Mouse (Mus musculus) bone marrow, adult 2 months (tissue): ENCODE measurements at regions not wholly inside any gene's neighbourhood (a gene's known extent, or its start where the extent isn't known, plus 50 kb on each side); places are given as distances from the start of the nearest gene placed in this dataset.
A peak's percentile ranks its signal among the peaks of the same experiment; 100 is the strongest.

Source experiments
- H3K27ac ChIP-seq: fragments of 200-500 bp; 2 replicates; pipeline ENCODE4 v1.5.1; 2012; ENCODE audit warnings: low read depth, mild to moderate bottlenecking, control low read depth, inconsistent platforms, low read length; ENCODE audit not compliant: control insufficient read depth, poor library complexity, insufficient read depth
- H3K4me1 ChIP-seq: fragments of 200-500 bp; 2 replicates; pipeline ENCODE4 v1.6.1; 2011; ENCODE audit warnings: low read length; ENCODE audit not compliant: control insufficient read depth, insufficient read depth
- H3K4me3 ChIP-seq: fragments of 200-500 bp; replicated peaks from 2 replicates; pipeline ENCODE3; 2011; ENCODE audit warnings: mild to moderate bottlenecking, low read depth, low read length, control low read depth; ENCODE audit not compliant: control insufficient read depth
- CTCF ChIP-seq: fragments of 200-500 bp; IDR thresholded peaks from 2 replicates; pipeline ENCODE4 v1.5.1; 2011; ENCODE audit warnings: low read length, control low read depth; ENCODE audit not compliant: control insufficient read depth, insufficient read depth
- POLR2A ChIP-seq: fragments of 200-500 bp; IDR thresholded peaks from 2 replicates; pipeline ENCODE4 v1.6.1; 2011; ENCODE audit warnings: low read depth, mild to moderate bottlenecking, control low read depth, low read length, borderline replicate concordance; ENCODE audit not compliant: control insufficient read depth
- WGBS: fragments of 180-500 bp; shearing (Covaris S2); methylation state at CpG from one replicate; pipeline ENCODE4 v1.1.7; 2018; 5-methylcytosine and 5-hydroxymethylcytosine counted together

DNA sequence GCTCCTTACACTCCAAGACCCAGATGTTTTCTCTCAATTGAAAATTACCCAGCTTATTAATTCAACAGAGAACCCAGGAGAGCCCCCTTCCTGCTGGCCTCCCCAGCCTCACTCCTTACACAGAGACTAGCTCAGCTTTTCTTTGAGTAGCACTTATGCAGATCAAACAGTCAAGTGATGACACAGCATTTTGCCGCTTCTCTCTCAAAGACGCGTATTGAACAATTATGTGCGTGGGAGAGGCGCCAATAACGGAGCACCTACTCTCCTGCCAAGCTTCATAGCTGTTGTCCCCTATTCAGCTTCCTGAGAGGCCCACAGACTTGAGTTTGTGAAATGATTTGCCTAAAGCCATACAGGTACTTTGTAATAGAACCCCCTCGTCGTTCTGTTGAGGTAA, 428.5 kb downstream of the Fut8 start:
- 15% methylated on average over 8 of the region's 8 CpGs for WGBS
- H3K4me3 ChIP-seq: no peak overlapping the region
- no peak for TF ChIP-seq POLR2A
- no peak for TF ChIP-seq CTCF
- no peaks in the 10 kb centered on the region for H3K4me1 ChIP-seq
- H3K27ac ChIP-seq: no peak overlapping the region

DNA sequence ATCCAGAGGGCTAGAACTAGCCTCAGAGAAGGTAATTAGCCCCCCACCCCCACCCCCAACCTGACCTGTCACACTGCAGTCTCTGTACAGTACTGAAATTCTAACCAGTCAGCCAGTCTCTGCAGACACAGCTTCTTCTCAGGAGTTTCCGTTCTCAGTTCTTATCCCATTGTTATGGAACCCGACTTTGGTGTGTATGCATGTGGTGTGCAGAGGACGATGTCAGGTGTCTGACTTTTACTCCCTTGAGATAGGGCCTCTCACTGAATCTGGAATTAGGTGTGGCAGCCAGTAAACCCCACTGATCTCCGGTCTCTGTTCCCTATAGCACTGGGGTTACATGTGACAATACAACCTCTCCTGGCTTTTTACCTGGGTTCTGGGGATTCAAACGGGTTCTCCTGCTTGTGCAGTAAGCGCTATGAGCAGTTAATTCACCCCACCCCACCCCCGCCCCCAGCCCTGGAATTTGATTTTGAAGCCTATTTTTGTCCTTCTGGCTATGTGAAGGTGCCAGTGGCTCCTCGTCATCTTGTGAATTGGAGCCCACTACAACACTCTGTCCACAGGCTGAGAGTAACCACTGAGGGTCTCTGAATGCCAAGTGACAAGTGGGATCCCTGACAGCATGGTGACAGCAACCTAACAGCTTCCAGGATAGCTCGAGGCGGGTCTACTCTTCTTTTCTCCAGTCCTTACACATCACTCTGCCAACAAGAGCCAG, 429.4 kb downstream of the Fut8 start:
- no peak overlapping the region for H3K27ac ChIP-seq
- no peak overlapping the region for H3K4me3 ChIP-seq
- no peaks in the 10 kb centered on the region for H3K4me1 ChIP-seq
- no peak for TF ChIP-seq POLR2A
- TF ChIP-seq CTCF: no peak
- 66% methylated on average over 10 of the region's 10 CpGs for WGBS

DNA sequence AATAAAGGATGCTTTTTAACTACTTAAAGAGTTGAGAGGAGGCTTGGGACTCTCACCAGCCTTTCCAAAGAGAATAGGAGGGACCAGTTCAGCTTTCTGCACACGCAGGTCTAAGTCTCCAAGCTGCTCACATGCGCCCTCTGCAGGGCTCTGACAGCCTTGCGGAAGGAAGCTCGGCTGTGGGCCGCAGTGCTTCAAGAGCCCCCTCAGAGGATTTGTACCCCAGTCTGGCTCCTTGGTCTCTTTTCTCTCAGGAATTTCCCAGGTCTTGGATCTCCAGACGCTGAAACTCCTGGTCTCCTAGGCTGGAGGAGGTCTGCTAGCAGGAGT, 429.9 kb downstream of the Fut8 start:
- Histone ChIP-seq H3K4me1 (no peaks in the 10 kb centered on the region), H3K27ac (no peak overlapping the region), H3K4me3 (no peak overlapping the region)
- WGBS: 3% methylated on average over 6 of the region's 6 CpGs
- peak; percentile 80 for TF ChIP-seq CTCF
- no peak for TF ChIP-seq POLR2A

DNA sequence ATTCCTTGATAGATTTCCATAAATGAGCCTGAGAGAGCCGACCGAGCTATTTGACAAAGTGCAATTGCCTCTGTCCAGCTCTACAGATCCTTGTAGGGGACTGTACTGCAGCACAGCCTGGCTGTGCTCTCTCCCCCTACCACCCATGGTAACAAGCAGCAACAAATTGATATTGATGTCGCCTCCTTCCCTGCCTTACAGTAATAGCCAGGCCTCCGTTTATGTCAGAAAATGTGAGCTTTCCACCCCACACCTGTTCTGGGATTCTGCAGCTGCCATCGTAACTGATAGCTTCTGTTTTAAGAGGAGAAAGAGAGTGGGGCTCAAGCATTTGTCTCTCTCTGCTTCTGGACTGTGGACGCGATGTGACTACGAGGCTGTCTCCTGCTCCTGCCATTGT, 432.6 kb downstream of the Fut8 start:
- Histone ChIP-seq H3K4me3 (no peak overlapping the region), H3K4me1 (no peaks in the 10 kb centered on the region), H3K27ac (no peak overlapping the region)
- WGBS: 86% methylated on average over 8 of the region's 8 CpGs
- no peak for TF ChIP-seq POLR2A
- no peak for TF ChIP-seq CTCF

DNA sequence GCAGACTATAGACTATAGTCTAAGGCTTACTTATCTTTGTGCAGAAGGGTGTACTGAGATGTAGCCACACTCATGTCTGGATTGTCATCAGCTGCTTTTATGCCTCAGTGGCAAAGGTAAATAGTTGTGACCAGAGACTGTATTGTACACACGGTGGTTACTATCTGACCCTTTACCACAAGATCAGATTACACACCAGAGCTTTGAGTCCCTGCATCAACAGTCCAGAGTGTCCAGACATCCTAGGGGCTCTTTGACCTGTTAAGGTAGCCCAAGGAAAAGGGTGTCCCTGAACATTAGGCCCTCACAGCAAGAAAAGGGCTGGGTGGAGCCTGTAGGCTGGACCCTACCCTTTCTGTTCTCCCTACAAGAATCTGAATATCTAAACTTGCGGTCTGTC, 436.4 kb downstream of the Fut8 start:
- TF ChIP-seq POLR2A: no peak
- no peak for TF ChIP-seq CTCF
- Histone ChIP-seq H3K4me3 (no peak overlapping the region), H3K4me1 (no peaks in the 10 kb centered on the region), H3K27ac (no peak overlapping the region)
- 68% methylated on average over 2 of the region's 2 CpGs for WGBS

DNA sequence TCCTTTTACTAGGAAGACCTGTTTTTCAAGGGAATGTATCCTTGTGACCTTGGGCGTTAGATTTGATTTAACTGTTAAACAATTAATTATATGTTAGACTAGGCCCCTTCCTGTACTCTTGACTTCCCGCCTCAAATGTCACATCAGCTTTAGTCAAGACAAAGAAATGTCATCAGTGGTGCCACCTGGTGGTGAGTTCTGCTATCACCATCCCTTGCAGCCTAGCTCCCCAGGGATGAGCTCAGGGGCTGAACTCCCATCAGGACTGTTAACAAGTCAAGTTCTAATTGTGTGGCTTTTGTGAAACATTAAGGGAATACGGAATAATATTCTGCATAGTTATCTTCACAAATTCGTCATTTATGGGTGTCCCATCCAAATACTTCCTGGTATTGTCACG, 436.8 kb downstream of the Fut8 start:
- no peak overlapping the region for H3K4me3 ChIP-seq
- WGBS: 57% methylated on average over 5 of the region's 5 CpGs
- H3K27ac ChIP-seq: no peak overlapping the region
- no peaks in the 10 kb centered on the region for H3K4me1 ChIP-seq
- TF ChIP-seq CTCF (peak; percentile 73), POLR2A (no peak)

DNA sequence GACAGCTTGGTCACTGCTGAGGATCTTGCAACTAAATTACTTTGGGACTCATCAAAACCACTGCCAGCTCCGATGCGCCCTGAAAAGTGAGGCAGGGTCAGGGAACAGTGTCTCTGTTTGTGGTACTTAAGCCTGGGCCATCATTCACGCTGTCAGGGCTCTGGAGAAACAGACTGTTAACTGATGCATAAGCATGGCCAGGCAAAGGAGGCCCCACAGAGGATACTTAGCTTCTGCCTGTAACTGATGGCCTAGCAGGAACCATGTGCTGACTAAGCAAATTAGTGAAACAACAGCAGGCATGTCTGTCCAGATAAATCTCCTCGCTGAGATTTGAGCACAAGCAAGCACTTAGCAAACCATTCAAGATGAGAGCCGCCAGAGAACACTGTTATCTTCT, 440.1 kb downstream of the Fut8 start:
- no peak overlapping the region for H3K27ac ChIP-seq
- H3K4me3 ChIP-seq: no peak overlapping the region
- 82% methylated on average over 5 of the region's 5 CpGs for WGBS
- TF ChIP-seq POLR2A: no peak
- no peak for TF ChIP-seq CTCF
- no peaks in the 10 kb centered on the region for H3K4me1 ChIP-seq

DNA sequence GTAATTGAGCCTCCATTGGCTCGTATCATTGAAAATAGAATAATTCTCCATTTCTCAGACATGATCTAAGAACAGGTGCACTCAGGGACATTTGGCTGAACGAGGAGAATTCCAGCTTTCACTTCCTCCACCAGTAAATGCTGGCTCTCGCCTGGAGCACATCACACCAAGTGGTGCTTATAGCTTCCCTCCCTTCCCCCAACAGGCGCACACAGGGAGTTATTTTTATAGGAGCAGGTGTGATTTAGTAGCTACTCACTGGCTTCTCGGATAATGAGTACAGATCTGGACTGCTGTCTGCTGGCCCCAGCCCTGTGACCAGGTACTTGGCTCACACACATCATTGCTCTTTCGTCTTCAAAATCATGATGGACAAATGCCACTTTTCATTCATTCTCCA, 456.2 kb downstream of the Fut8 start:
- Histone ChIP-seq H3K4me3 (no peak overlapping the region), H3K4me1 (no peaks in the 10 kb centered on the region; the same call in 1 of the 2 replicates), H3K27ac (no peak overlapping the region)
- TF ChIP-seq POLR2A (no peak), CTCF (no peak)
- WGBS: 66% methylated on average over 6 of the region's 6 CpGs

DNA sequence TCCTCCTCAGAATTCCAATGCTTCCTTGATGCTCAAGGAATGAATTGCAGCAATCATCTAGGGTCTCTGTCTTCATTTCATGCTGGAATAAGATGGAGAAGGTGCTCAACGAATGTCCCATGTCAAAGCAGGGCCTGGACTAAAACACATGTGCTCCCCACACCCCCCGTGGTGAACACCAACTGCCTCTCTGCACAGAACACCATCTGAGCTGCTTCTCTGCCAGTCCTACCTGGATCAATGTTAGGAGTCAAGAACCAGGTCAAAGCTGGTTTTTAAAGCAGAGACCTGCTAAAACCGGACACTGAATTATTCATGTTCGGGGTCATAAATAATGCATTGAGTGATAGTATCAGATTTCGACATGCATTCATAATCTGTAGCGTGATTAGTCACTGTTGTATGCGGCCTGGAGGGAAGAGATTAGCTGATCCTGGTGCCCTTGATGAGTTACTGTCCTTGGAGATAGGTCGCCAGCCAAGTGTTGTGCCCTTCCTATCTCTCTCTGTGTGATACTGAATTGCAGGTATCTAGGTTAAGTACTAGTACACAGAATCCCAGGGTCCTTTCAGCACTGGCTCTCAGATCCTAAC, 458.2 kb downstream of the Fut8 start:
- Histone ChIP-seq H3K4me3 (no peak overlapping the region), H3K27ac (no peak overlapping the region), H3K4me1 (no peaks in the 10 kb centered on the region; the same call in 1 of the 2 replicates)
- WGBS: 73% methylated on average over 8 of the region's 8 CpGs
- TF ChIP-seq POLR2A: no peak
- no peak for TF ChIP-seq CTCF
